Mouse (Mus musculus) liver, adult 2 months (tissue): ENCODE measurements at regions not wholly inside any gene's neighbourhood (a gene's known extent, or its start where the extent isn't known, plus 50 kb on each side); places are given as distances from the start of the nearest gene placed in this dataset.
"Not testable (repeated sequence)": the region's sequence is repeated elsewhere in the genome, so short reads cannot be mapped to it uniquely, and the experiment has no call there.

Experiments used
- DNase-seq: peaks from one replicate; pipeline ENCODE4 v3.0.0-alpha.2; 2011; ENCODE audit warnings: low read depth, low spot score; ENCODE audit errors: extremely low read depth
- H3K27ac ChIP-seq: fragments of 200-500 bp; replicated peaks from 2 replicates; pipeline ENCODE4 v1.5.1; 2012; ENCODE audit warnings: low read depth, mild to moderate bottlenecking, control low read depth, inconsistent platforms, low read length; ENCODE audit not compliant: insufficient read depth
- H3K27me3 ChIP-seq: fragments of 200-500 bp; 2 replicates; pipeline ENCODE4 v1.6.1; 2012; ENCODE audit warnings: mild to moderate bottlenecking, moderate library complexity, low read length, inconsistent platforms; ENCODE audit not compliant: control insufficient read depth, insufficient read depth
- H3K36me3 ChIP-seq: fragments of 200-500 bp; 2 replicates; pipeline ENCODE4 v1.6.1; 2012; ENCODE audit warnings: low read length, inconsistent platforms; ENCODE audit not compliant: control insufficient read depth, insufficient read depth
- H3K4me1 ChIP-seq: fragments of 200-500 bp; 2 replicates; pipeline ENCODE4 v1.6.1; 2011; ENCODE audit warnings: low read length; ENCODE audit not compliant: control insufficient read depth, insufficient read depth
- H3K4me3 ChIP-seq: fragments of 200-500 bp; 2 replicates; pipeline ENCODE4 v1.5.1; 2011; ENCODE audit warnings: low read depth, mild to moderate bottlenecking, control low read depth, low read length, moderate library complexity; ENCODE audit not compliant: insufficient read depth
- H3K79me2 ChIP-seq: fragments of 200-500 bp; 2 replicates; pipeline ENCODE4 v1.6.1; 2012; ENCODE audit warnings: inconsistent platforms, mild to moderate bottlenecking, low read length, moderate library complexity; ENCODE audit not compliant: control insufficient read depth, insufficient read depth
- H3K9ac ChIP-seq: fragments of 200-500 bp; 2 replicates; pipeline ENCODE4 v1.6.1; 2012; ENCODE audit warnings: low read depth, mild to moderate bottlenecking, control low read depth, inconsistent platforms, low read length
- CTCF ChIP-seq: fragments of 200-500 bp; IDR thresholded peaks from 2 replicates; pipeline ENCODE4 v1.5.1; 2011; ENCODE audit warnings: low read depth, low read length, control low read depth
- POLR2A ChIP-seq: fragments of 200-500 bp; IDR thresholded peaks from 2 replicates; pipeline ENCODE4 v1.6.1; 2011; ENCODE audit warnings: low read length, control low read depth; ENCODE audit not compliant: insufficient read depth; ENCODE audit errors: extremely low read depth
- WGBS: fragments of 180-500 bp; shearing (Covaris S2); methylation state at CpG from one replicate; pipeline ENCODE4 v1.1.7; 2018; 5-methylcytosine and 5-hydroxymethylcytosine counted together

DNA sequence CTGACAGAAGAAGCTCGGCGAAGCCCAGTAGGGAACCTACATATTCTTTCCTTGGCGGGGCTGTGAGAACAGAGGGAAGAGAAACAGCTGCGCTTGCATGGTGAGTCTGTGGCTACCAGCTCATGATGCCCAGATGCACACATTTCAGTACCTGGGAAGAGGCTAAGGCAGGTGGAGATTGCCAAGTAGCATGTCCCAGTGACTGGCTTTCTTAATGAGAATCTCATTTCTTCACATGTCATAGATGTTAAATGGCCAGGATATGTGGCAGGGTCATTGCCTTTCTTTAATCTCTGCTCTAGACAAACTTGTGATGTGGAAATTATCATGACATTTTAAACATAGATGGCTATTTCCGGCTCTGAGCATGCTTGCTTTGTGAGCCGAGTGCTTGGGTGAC, 109.5 kb upstream of the Tns3 start:
- Histone ChIP-seq H3K27ac (no peak overlapping the region), H3K79me2 (no peaks in the 10 kb centered on the region), H3K36me3 (no peaks in the 10 kb centered on the region), H3K27me3 (no peaks in the 10 kb centered on the region), H3K4me3 (no peak overlapping the region), H3K9ac (no peak overlapping the region), H3K4me1 (no peaks in the 10 kb centered on the region)
- no peak for DNase-seq
- WGBS = 82% methylated on average over 6 of the region's 6 CpGs
- TF ChIP-seq POLR2A (no peak), CTCF (no peak)

DNA sequence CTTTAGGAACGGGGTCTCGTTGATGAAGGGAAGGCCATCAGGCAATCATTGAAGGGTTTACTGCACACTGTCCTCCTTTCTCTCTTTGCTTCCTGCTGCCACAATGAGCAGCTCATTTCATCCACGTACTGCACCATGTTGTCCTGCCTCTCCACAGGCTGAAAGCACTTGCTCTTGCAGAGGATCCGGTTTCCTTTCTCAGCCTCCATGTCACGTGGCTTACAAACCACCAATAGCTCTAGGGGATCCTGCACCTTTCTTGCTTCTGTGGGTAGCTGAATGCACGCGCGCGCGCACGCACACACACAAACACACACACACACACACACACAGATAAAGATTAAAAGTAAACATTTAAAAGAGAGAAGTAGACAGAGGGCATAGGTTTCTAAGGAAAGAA, 108.9 kb upstream of the Tns3 start:
- H3K4me1 ChIP-seq = no peaks in the 10 kb centered on the region
- H3K9ac ChIP-seq = no peak overlapping the region
- no peak overlapping the region for H3K27ac ChIP-seq
- WGBS = 84% methylated on average over 11 of the region's 11 CpGs
- DNase-seq = no peak
- H3K4me3 ChIP-seq = no peak overlapping the region
- H3K27me3 ChIP-seq = no peaks in the 10 kb centered on the region
- no peaks in the 10 kb centered on the region for H3K36me3 ChIP-seq
- no peaks in the 10 kb centered on the region for H3K79me2 ChIP-seq
- TF ChIP-seq POLR2A = no peak
- TF ChIP-seq CTCF = no peak

DNA sequence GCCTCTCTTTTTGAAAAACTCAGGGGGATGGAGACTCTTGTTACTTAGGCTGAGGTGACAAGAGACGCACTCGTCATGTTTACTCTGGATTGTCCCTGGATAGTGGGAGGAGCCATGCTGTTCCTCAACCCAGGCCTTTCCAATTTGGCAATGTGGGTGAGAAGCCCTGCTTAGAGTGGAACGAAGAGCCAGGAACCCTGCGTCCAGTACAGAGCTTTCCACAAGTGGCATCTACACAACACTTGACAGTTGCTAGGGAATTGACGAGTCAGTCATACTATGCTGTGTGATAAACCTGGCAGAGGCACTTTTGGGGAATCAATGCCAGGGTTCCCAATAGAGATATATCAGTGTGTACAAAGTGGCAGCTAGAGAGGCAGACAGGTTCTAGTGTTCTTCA, 108.2 kb upstream of the Tns3 start:
- Histone ChIP-seq H3K9ac (no peak overlapping the region), H3K4me3 (no peak overlapping the region), H3K4me1 (no peaks in the 10 kb centered on the region), H3K27ac (no peak overlapping the region), H3K36me3 (no peaks in the 10 kb centered on the region), H3K79me2 (no peaks in the 10 kb centered on the region), H3K27me3 (no peaks in the 10 kb centered on the region)
- TF ChIP-seq POLR2A = no peak
- TF ChIP-seq CTCF = no peak
- no peak for DNase-seq
- 58% methylated on average over 5 of the region's 5 CpGs for whole genome bisulfite sequencing

DNA sequence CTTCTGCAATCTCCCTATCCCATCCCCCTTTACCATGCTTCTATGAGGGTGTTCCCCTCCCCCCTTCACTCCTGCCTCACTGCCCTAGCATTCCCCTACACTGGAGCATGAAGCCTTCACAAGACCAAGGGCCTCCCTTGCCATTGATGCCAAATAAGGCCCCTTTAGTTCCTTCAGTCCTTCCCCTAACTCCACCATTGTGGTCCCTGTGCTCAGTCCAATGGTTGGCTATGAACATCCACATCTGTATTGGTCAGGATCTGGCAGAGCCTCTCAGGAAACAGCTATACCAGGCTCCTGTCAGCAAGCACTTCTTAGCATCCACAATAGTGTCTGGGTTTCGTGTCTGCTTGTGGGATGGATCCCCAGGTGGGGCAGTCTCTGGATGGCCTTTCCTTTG, 104.4 kb upstream of the Tns3 start:
- not testable (repeated sequence) for DNase-seq, H3K27ac ChIP-seq, H3K4me1 ChIP-seq, H3K27me3 ChIP-seq, H3K4me3 ChIP-seq, H3K79me2 ChIP-seq, H3K9ac ChIP-seq, H3K36me3 ChIP-seq
- WGBS = 60% methylated on average over 1 of the region's 1 CpGs

DNA sequence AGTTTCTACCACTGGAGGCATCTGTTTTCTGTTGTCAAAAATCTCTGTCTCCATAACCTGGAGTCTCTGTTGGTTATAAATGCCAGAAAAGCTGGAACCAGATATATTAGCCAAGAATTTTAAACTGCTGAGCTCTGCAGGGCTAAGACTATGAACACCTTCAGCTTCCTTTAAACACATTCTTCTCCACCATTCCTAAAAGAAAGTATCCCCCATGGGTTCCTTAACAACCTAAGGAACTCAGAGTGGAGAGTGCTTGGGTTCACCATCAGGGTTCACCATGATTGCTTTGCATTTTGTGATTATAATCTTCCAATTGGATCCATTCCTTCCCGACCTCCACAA, 101.2 kb upstream of the Tns3 start:
- no peak overlapping the region for H3K27ac ChIP-seq
- no peaks in the 10 kb centered on the region for H3K79me2 ChIP-seq
- H3K4me1 ChIP-seq = no peaks in the 10 kb centered on the region
- H3K36me3 ChIP-seq = no peaks in the 10 kb centered on the region
- no peak overlapping the region for H3K4me3 ChIP-seq
- TF ChIP-seq POLR2A = no peak
- TF ChIP-seq CTCF = no peak
- no peaks in the 10 kb centered on the region for H3K27me3 ChIP-seq
- no peak for DNase-seq
- WGBS = 71% methylated on average over 1 of the region's 1 CpGs
- no peak overlapping the region for H3K9ac ChIP-seq

DNA sequence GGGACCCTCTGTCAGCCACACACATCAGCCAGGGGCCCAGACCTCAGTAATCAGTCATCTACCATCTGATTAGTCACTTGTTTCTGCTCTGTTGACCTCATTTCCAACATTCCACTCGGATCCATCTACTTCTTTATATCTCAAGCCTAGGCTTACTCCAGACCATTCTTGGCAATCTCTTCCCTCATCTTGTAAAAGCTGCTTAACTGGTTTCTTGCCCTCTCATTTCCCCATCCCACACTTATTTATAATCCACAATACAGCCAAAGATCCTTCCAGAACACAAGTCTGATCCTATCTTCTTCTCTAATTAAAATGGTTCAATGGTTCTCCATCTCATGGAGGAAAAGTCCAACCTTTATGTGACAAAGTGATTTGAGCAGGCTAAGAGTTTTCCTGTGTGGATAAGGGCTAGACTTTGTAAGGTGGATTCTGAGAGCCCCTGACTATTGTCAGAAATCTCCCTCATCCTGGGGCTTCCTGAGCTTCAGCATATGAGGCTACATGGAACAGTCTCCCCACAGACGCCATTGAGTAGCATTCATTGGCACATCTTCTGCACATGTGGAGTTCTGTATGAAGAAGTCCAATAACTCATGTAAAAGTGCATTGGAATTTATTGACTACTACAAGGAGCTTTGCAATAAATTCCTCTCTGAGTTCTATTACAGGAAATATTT, 100.7 kb upstream of the Tns3 start:
- Histone ChIP-seq H3K4me1 (no peaks in the 10 kb centered on the region), H3K36me3 (no peaks in the 10 kb centered on the region), H3K27ac (no peak overlapping the region), H3K4me3 (no peak overlapping the region), H3K27me3 (no peaks in the 10 kb centered on the region), H3K79me2 (no peaks in the 10 kb centered on the region), H3K9ac (no peak overlapping the region)
- TF ChIP-seq CTCF (no peak), POLR2A (no peak)
- DNase-seq = no peak
- 84% methylated on average over 2 of the region's 2 CpGs for WGBS
